Mouse (Mus musculus): ENCODE data around the gene Ncmap. TPM values are rescaled to one million over a fixed set of nuclear protein-coding genes. Genes with fewer than 3 reads are reported as not detected.
A peak's percentile ranks its signal among the peaks of the same experiment; 100 is the strongest.
"Not testable (repeated sequence)": the region's sequence is repeated elsewhere in the genome, so short reads cannot be mapped to it uniquely, and the experiment has no call there.

The Ncmap gene
- polyA plus RNA-seq, 1 experiment from 2014 or later = 7.3 TPM

DNA sequence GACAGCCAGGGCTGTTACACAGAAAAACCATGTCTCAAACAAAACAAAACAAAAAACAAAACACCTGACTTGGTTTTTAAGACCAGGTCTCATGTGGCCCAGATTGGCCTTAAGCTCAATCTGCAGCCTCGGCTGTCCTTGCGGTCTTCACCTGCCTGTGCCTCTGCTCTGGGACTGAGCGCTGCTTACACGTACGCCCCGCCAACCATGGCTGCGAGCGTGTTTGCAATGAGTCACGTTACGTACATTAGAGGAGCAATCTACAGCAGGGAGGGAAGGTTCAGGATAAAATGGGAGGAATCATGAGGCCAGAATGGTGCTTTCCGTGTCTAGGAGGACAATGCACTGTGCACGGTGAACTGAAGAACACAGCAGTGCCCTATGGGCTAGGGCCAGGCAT, 36.3 kb downstream of the Ncmap start:
- no peak for ATAC-seq
- no peak overlapping the region for H3K27ac ChIP-seq (ENCODE audit: low read length)
- no peaks in the 10 kb centered on the region for H3K36me3 ChIP-seq (ENCODE audit: control insufficient read depth, insufficient read depth, low read length)
- no peaks in the 10 kb centered on the region for H3K4me1 ChIP-seq (ENCODE audit: control insufficient read depth, insufficient read depth, low read length)
- no peaks in the 10 kb centered on the region for H3K9me3 ChIP-seq (ENCODE audit: control insufficient read depth, low read length)
- H3K4me3 ChIP-seq (ENCODE audit: low read length) = no peak overlapping the region
- WGBS = 80% methylated on average over 12 of the region's 12 CpGs
- no peak overlapping the region for H3K9ac ChIP-seq (ENCODE audit: low read depth, low read length)
- no peak overlapping the region for H3K4me2 ChIP-seq (ENCODE audit: low read depth, low read length)
- H3K27me3 ChIP-seq (replicated peaks; ENCODE audit: control insufficient read depth, insufficient read depth, low read length) = no peaks in the 10 kb centered on the region

DNA sequence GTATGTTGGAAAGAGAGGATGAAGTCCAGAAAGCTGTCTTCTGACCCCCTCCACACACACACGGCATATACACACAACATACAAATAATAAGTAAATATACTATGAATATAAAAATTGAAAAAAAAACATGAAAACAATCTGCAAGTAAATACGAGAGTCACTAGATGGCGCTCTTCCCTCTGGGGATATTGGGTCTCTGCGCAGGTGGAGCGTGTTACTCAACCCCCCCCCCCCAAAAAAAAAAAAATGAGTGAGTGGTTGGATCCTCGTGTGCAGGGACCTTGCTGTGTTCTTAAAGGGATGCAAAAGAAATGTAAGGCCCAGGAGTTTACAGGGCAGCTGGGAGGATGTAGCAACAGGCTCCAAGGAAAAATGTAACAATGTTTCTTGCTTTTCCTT, 39.3 kb downstream of the Ncmap start:
- Histone ChIP-seq H3K9me3 (ENCODE audit: control insufficient read depth, low read length) (no peaks in the 10 kb centered on the region), H3K9ac (ENCODE audit: low read depth, low read length) (no peak overlapping the region), H3K27ac (ENCODE audit: low read length) (no peak overlapping the region), H3K4me2 (ENCODE audit: low read depth, low read length) (no peak overlapping the region), H3K27me3 (replicated peaks; ENCODE audit: control insufficient read depth, insufficient read depth, low read length) (no peaks in the 10 kb centered on the region), H3K4me3 (ENCODE audit: low read length) (no peak overlapping the region), H3K4me1 (ENCODE audit: control insufficient read depth, insufficient read depth, low read length) (peaks cover 10% of the 10 kb centered on the region), H3K36me3 (ENCODE audit: control insufficient read depth, insufficient read depth, low read length) (no peaks in the 10 kb centered on the region)
- 3% methylated on average over 6 of the region's 6 CpGs for WGBS
- ATAC-seq = no peak

GRCm38 (mm10) chr4:135357221-135357920, 40.7 kb downstream of the Ncmap start:
- Histone ChIP-seq H3K9me3 (ENCODE audit: control insufficient read depth, low read length) (no peaks in the 10 kb centered on the region), H3K4me1 (ENCODE audit: control insufficient read depth, insufficient read depth, low read length) (peaks cover 10% of the 10 kb centered on the region), H3K4me3 (ENCODE audit: low read length) (no peak overlapping the region), H3K9ac (ENCODE audit: low read depth, low read length) (no peak overlapping the region), H3K27me3 (replicated peaks; ENCODE audit: control insufficient read depth, insufficient read depth, low read length) (no peaks in the 10 kb centered on the region), H3K27ac (ENCODE audit: low read length) (no peak overlapping the region), H3K36me3 (ENCODE audit: control insufficient read depth, insufficient read depth, low read length) (no peaks in the 10 kb centered on the region), H3K4me2 (ENCODE audit: low read depth, low read length) (no peak overlapping the region)
- ATAC-seq = no peak
- WGBS = 83% methylated on average over 12 of the region's 12 CpGs

GRCm38 (mm10) chr4:135355886-135356550, 42.0 kb downstream of the Ncmap start:
- no peaks in the 10 kb centered on the region for H3K9me3 ChIP-seq (ENCODE audit: control insufficient read depth, low read length)
- 68% methylated on average over 9 of the region's 9 CpGs for WGBS
- H3K27ac ChIP-seq (ENCODE audit: low read length) = no peak overlapping the region
- no peak for ATAC-seq
- no peaks in the 10 kb centered on the region for H3K27me3 ChIP-seq (replicated peaks; ENCODE audit: control insufficient read depth, insufficient read depth, low read length)
- H3K4me3 ChIP-seq (ENCODE audit: low read length) = no peak overlapping the region
- no peaks in the 10 kb centered on the region for H3K36me3 ChIP-seq (ENCODE audit: control insufficient read depth, insufficient read depth, low read length)
- peaks cover 17% of the 10 kb centered on the region for H3K4me1 ChIP-seq (ENCODE audit: control insufficient read depth, insufficient read depth, low read length)
- no peak overlapping the region; the same call in 1 of the 2 replicates for H3K9ac ChIP-seq (ENCODE audit: low read depth, low read length)
- H3K4me2 ChIP-seq (ENCODE audit: low read depth, low read length) = peak overlapping the region; percentile 11; the same call in 1 of the 2 replicates

- H3K27me3 ChIP-seq (replicated peaks; ENCODE audit: control insufficient read depth, insufficient read depth, low read length); ATAC-seq: not testable (repeated sequence)
- peak overlapping the region; percentile 98 for H3K27ac ChIP-seq (ENCODE audit: low read length)
Measured at GRCm38 (mm10) chr4:135354751-135355150, 43.3 kb downstream of the Ncmap start.

DNA sequence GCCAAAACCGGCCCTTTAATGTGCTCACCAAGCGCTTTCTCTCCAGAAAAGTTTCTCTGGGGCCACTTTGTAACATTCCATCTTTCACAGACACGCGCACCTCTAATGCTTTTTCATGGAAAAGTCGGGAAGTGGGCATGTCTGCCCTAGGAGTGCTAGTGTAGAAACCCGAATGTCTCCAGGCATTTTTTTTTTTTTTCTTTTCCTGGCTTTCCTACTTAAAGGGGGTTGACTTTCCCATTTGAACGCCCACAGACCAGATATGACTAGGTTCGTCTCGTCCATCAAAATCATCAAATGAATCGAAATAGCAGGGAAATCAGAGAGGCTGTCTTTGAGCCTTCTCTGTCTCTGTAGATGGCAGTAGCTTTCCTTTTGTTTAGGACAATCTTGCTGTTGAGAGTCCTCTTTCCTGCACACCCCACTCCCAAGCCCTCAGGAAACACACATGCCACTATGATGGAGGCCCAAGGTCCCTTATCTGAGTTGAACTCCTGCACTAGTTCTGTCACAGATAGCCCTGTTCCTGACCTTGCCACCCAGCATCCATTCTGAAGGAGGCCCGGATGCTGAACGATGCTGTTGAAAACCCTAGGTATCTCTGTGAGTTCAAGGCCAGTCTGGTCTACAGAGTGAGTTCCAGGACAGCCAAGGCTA, 44.1 kb downstream of the Ncmap start:
- Histone ChIP-seq H3K4me2 (ENCODE audit: low read depth, low read length) (peak overlapping the region; percentile 73), H3K4me1 (ENCODE audit: control insufficient read depth, insufficient read depth, low read length) (peaks cover 18% of the 10 kb centered on the region), H3K27ac (ENCODE audit: low read length) (peak overlapping the region; percentile 98), H3K9ac (ENCODE audit: low read depth, low read length) (peak overlapping the region; percentile 71), H3K36me3 (ENCODE audit: control insufficient read depth, insufficient read depth, low read length) (no peaks in the 10 kb centered on the region), H3K4me3 (ENCODE audit: low read length) (peak overlapping the region; percentile 94), H3K9me3 (ENCODE audit: control insufficient read depth, low read length) (no peaks in the 10 kb centered on the region), H3K27me3 (replicated peaks; ENCODE audit: control insufficient read depth, insufficient read depth, low read length) (no peaks in the 10 kb centered on the region)
- ATAC-seq = no peak
- 14% methylated on average over 12 of the region's 12 CpGs for WGBS

More at GRCm38 (mm10) chr4:135354751-135355150, 43.3 kb downstream of the Ncmap start:
- H3K4me3 ChIP-seq (ENCODE audit: low read length); H3K9me3 ChIP-seq (ENCODE audit: control insufficient read depth, low read length); H3K36me3 ChIP-seq (ENCODE audit: control insufficient read depth, insufficient read depth, low read length): not testable (repeated sequence)
- H3K4me1 ChIP-seq (ENCODE audit: control insufficient read depth, insufficient read depth, low read length) = peaks cover 18% of the 10 kb centered on the region
- H3K9ac ChIP-seq (ENCODE audit: low read depth, low read length) = peak overlapping the region; percentile 71; the same call in 1 of the 2 replicates
- H3K4me2 ChIP-seq (ENCODE audit: low read depth, low read length) = 0 out of 2 replicates have a peak overlapping the region, but pooled peaks have one; percentile 2

- peak; percentile 92 for ATAC-seq
- Histone ChIP-seq H3K9ac (ENCODE audit: low read depth, low read length) (peak within 1 kb of the TSS; percentile 98), H3K4me1 (ENCODE audit: control insufficient read depth, insufficient read depth, low read length) (peaks cover 18% of the 10 kb centered on the region), H3K9me3 (ENCODE audit: control insufficient read depth, low read length) (no peaks in the 10 kb centered on the region), H3K27ac (ENCODE audit: low read length) (peak within 1 kb of the TSS; percentile 98), H3K27me3 (replicated peaks; ENCODE audit: control insufficient read depth, insufficient read depth, low read length) (no peaks in the 10 kb centered on the region), H3K36me3 (ENCODE audit: control insufficient read depth, insufficient read depth, low read length) (no peaks in the 10 kb centered on the region), H3K4me3 (ENCODE audit: low read length) (peak within 1 kb of the TSS; percentile 94), H3K4me2 (ENCODE audit: low read depth, low read length) (peak within 1 kb of the TSS; percentile 74)
- WGBS = under 1% methylated on average over 69 of the region's 69 CpGs
Measured at GRCm38 (mm10) chr4:135353066-135353793, 44.8 kb downstream of the Ncmap start, which contains the start of gene Srrm1. Srrm1 (minus strand) TSS chr4:135353321.

- ATAC-seq = peak; percentile 36
- H3K9ac ChIP-seq (ENCODE audit: low read depth, low read length) = peak overlapping the region; percentile 98
Measured at GRCm38 (mm10) chr4:135352326-135353065, 45.5 kb downstream of the Ncmap start.

More at GRCm38 (mm10) chr4:135352326-135353065, 45.5 kb downstream of the Ncmap start:
- H3K4me1 ChIP-seq (ENCODE audit: control insufficient read depth, insufficient read depth, low read length) = peaks cover 18% of the 10 kb centered on the region
- H3K4me3 ChIP-seq (ENCODE audit: low read length) = peak overlapping the region; percentile 94
- H3K4me2 ChIP-seq (ENCODE audit: low read depth, low read length) = peak overlapping the region; percentile 74
- no peaks in the 10 kb centered on the region for H3K27me3 ChIP-seq (replicated peaks; ENCODE audit: control insufficient read depth, insufficient read depth, low read length)
- WGBS = under 1% methylated on average over 66 of the region's 67 CpGs
- no peaks in the 10 kb centered on the region for H3K36me3 ChIP-seq (ENCODE audit: control insufficient read depth, insufficient read depth, low read length)
- H3K9me3 ChIP-seq (ENCODE audit: control insufficient read depth, low read length) = no peaks in the 10 kb centered on the region
- peak overlapping the region; percentile 95 for H3K27ac ChIP-seq (ENCODE audit: low read length)
